Mouse (Mus musculus): Measurements from ENCODE around the gene Mcrip1. TPM values are rescaled to one million over a fixed set of nuclear protein-coding genes. Genes with fewer than 3 reads are reported as not detected.

Mcrip1 gene
- polyA plus RNA-seq (2012; rRNA removed) = 40.9 and 56.7 TPM in 2 replicates

DNA sequence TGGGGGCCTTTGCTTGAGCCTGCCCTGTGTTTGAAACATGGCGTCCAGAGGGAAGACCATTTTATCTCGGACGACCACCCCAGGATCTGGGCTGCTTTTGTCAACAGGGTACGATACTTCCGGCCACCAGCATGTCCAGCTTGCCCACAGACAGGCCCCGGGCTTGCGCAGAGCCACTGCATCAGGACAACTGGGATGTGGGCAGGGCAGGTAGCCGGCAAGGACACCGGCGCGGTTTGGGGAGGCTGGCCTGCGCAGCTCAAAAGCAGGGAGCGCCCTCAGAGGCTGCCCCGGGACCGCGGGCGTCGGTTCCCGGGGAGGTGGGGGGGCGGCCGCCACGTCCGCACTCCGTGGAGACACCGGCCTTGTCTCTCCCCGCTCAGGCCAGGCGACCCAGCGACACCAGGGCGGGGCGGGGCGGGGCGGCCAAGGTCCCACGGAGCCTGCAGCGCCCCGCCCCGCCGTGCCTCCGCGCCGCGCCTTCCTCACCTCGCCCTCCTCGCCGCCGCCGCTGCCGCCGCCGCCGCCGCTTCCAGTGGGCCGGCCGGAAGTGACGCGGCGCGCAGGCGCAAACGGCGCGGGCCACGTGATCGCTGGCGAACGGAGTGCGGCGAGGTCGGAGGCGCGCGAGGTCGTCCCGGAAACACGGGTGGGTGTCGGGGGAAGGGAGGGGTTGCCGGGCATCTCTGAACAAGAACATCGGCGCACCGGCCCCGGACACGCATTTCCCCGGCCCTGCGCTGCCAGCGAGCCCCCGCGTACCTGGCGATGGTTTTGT, at the start of gene Mcrip1:
Gene Mcrip1, minus strand, starts transcription at position 560 of the 778 bp plus-strand sequence.

GRCm38 (mm10) chr11:120598283-120598989, 48.9 kb upstream of the Mcrip1 start, which contains the start of the genes Alyref and Anapc11:
Gene Alyref (minus strand): TSS chr11:120598365.
Gene Anapc11 (plus strand): TSS chr11:120598421.

GRCm38 (mm10) chr11:120581490-120582267, 32.2 kb upstream of the Mcrip1 start, which contains the start of gene Arhgdia:
Gene Arhgdia (minus strand): TSS chr11:120581624.

DNA sequence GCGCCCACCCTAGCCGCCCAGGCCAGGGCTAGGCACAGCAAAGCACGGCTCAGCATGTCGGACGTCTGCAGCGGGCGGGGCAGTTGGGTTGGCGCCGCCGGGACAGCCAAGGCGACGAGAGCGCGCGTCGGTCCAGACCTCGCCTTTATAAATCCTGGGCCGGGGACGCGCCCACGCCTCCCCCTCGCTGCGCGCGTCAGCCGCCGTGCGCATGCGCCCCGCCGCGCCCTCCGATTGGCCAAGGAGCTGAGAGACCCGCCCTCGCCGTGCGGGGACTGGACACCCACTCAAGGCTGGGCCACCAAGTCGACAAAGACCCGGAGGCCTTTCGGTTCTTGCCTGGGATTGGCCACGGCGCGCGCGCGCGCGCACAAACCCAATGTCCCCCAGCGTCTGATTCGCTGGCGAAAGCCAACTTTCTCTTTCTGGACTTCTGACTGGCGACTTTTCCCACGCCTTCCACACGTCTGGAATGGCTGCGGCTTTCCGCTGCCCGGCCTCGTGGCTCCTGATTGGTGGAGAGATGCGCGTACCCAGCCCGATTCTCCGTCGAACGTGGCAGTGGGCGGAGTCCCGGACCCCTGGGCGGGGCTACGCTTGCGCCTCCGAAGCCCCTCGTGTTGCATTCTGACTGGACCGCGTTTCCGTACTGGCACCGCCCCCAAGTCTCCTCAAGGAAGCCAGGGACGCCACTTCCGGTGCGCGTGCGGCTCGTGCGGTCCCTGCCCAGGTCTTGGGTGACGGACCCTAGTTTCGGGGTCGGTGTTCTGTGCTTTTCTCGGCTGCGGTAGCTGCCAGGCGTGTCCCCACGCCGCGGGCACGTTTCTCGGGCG, 23.4 kb upstream of the Mcrip1 start, which contains the start of gene P4hb:
Gene P4hb, minus strand, starts transcription at position 502 of the 833 bp plus-strand sequence.

DNA sequence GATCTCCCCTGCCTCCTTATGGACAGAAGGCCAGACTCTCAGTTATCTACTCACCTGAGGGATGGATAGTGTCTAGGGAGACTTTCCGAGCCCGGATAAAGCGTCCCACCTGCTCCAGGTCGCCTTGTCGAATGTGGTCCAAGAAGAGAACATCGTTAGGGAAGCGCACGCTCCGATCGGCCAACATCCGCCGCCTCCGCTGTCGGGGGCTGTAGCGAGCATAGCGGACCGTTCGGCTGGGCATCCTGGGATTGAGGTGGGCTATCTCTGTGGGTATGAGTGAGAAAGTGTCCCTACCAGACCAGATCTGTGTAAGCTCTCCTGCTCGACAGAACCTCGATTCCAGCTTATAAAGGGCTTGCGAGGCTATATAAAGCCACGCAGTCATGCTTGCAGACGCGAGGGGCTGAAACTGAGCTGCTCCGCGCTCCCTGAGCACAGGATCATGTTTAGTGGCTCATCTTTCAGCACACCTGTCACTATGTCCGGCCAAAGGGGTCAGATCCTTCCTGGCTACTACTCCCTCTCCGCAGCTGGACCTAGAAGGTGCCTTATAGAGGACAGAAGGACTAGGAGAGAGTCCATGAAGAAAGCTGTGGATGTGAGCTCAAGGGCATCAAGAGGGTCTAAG, 1.4 kb upstream of the Mcrip1 start, which contains the start of gene Ppp1r27:
Gene Ppp1r27, minus strand, starts transcription at position 323 of the 631 bp plus-strand sequence.

DNA sequence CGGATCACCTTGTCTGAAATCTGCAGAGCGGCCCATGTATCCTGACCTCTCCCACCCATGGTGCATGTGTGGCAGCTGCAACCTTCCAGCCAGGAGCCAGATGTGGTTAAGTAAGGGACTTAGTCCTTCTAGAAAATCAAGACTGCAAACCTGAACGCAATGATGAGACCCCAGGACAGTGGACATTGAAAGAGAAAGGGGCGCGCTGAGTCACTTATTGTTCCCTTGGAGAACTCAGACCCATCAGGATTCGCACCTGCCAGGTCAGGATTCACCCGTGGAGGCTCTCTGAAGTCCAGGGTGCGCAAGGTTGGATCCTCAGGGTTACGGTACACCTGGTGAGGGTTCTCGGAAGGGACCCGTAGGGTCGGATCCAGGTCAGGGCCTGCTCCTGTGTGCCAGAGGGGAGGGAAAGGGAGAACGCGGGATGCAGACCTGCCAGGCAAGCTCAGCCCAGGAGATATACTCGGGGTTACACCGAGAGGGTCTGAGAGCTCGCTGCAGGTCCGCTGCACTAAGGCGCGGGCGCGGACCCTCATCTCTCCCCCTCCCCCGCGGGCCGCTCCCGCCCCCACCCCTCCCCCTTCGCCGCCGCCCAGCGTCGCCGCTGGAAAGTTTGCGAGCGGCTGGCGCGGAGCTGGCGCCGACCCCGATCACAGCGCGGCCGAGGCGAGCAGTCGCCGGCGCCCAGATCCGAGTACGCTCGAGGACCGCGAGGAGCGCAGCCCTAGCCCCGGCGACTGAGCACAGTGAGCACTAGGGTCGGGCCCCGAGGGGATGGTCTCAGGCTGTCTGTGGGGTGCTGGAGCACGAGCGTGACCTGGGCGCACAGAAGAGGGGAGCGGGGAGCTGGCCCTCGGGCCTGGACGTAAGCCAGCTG, 19.2 kb downstream of the Mcrip1 start, which contains the start of gene Gcgr:
Gene Gcgr, plus strand, starts transcription at position 615 of the 880 bp plus-strand sequence.

Other genes starting within 250 kb of the Mcrip1 start
- gene Actg1, start 201.2 kb downstream of the Mcrip1 start, polyA plus RNA-seq (2012; rRNA removed) = 1,088 and 1,192 TPM in 2 replicates
- 0.05 and 0.09 TPM in 2 replicates for gene Fscn2, start 188.2 kb downstream of the Mcrip1 start, polyA plus RNA-seq (2012; rRNA removed)
- gene Faap100, start 171.0 kb downstream of the Mcrip1 start, polyA plus RNA-seq (2012; rRNA removed) = 31.6 and 51.6 TPM in 2 replicates
- 28.8 and 32.2 TPM in 2 replicates for gene Nploc4, start 112.0 kb downstream of the Mcrip1 start, polyA plus RNA-seq (2012; rRNA removed)
- gene Tspan10, start 107.1 kb downstream of the Mcrip1 start, polyA plus RNA-seq (2012; rRNA removed) = not detected in 2 replicates
- 0.18 and 0.35 TPM in 2 replicates for gene Pde6g, start 96.2 kb downstream of the Mcrip1 start, polyA plus RNA-seq (2012; rRNA removed)
- 15.7 and 34.1 TPM in 2 replicates for gene Oxld1, start 91.7 kb downstream of the Mcrip1 start, polyA plus RNA-seq (2012; rRNA removed)
- gene Ccdc137, start 91.6 kb downstream of the Mcrip1 start, polyA plus RNA-seq (2012; rRNA removed) = 3.0 and 4.9 TPM in 2 replicates
- 7.5 and 11.8 TPM in 2 replicates for gene Arl16, start 82.1 kb downstream of the Mcrip1 start, polyA plus RNA-seq (2012; rRNA removed)
- 83.7 and 108 TPM in 2 replicates for gene Mrpl12, start 65.1 kb downstream of the Mcrip1 start, polyA plus RNA-seq (2012; rRNA removed)
- 158 and 235 TPM in 2 replicates for gene Slc25a10, start 57.9 kb downstream of the Mcrip1 start, polyA plus RNA-seq (2012; rRNA removed)
- gene Gcgr, start 19.0 kb downstream of the Mcrip1 start, polyA plus RNA-seq (2012; rRNA removed) = 0.55 and 0.69 TPM in 2 replicates
- 1.6 and 1.8 TPM in 2 replicates for gene Ppp1r27, start 1.4 kb upstream of the Mcrip1 start, polyA plus RNA-seq (2012; rRNA removed)
- gene P4hb, start 23.5 kb upstream of the Mcrip1 start, polyA plus RNA-seq (2012; rRNA removed) = 153 and 166 TPM in 2 replicates
- 426 and 509 TPM in 2 replicates for gene Arhgdia, start 31.9 kb upstream of the Mcrip1 start, polyA plus RNA-seq (2012; rRNA removed)
- 5.8 and 8.6 TPM in 2 replicates for gene Alyref, start 48.6 kb upstream of the Mcrip1 start, polyA plus RNA-seq (2012; rRNA removed)
- gene Anapc11, start 48.7 kb upstream of the Mcrip1 start, polyA plus RNA-seq (2012; rRNA removed) = 72.4 and 94.8 TPM in 2 replicates
- gene Npb, start 58.8 kb upstream of the Mcrip1 start, polyA plus RNA-seq (2012; rRNA removed) = 58.0 and 94.3 TPM in 2 replicates
- gene Pcyt2, start 68.2 kb upstream of the Mcrip1 start, polyA plus RNA-seq (2012; rRNA removed) = 138 and 161 TPM in 2 replicates
- 51.2 and 54.2 TPM in 2 replicates for gene Sirt7, start 75.5 kb upstream of the Mcrip1 start, polyA plus RNA-seq (2012; rRNA removed)
- gene Mafg, start 83.9 kb upstream of the Mcrip1 start, polyA plus RNA-seq (2012; rRNA removed) = 21.0 and 21.3 TPM in 2 replicates
- 29.3 and 57.1 TPM in 2 replicates for gene Pycr1, start 94.0 kb upstream of the Mcrip1 start, polyA plus RNA-seq (2012; rRNA removed)
- 0.97 and 1.2 TPM in 2 replicates for gene Myadml2, start 98.4 kb upstream of the Mcrip1 start, polyA plus RNA-seq (2012; rRNA removed)
- 1.1 and 1.4 TPM in 2 replicates for gene Notum, start 111.4 kb upstream of the Mcrip1 start, polyA plus RNA-seq (2012; rRNA removed)
- gene Aspscr1, start 123.2 kb upstream of the Mcrip1 start, polyA plus RNA-seq (2012; rRNA removed) = 70.2 and 73.5 TPM in 2 replicates
- gene Cenpx, start 164.0 kb upstream of the Mcrip1 start, polyA plus RNA-seq (2012; rRNA removed) = 41.1 and 48.0 TPM in 2 replicates
- 13.7 and 15.6 TPM in 2 replicates for gene Lrrc45, start 164.2 kb upstream of the Mcrip1 start, polyA plus RNA-seq (2012; rRNA removed)
- 7.0 and 10.6 TPM in 2 replicates for gene Rac3, start 171.7 kb upstream of the Mcrip1 start, polyA plus RNA-seq (2012; rRNA removed)
- gene Dcxr, start 177.6 kb upstream of the Mcrip1 start, polyA plus RNA-seq (2012; rRNA removed) = 54.6 and 59.7 TPM in 2 replicates
- gene Cbr2, start 182.4 kb upstream of the Mcrip1 start, polyA plus RNA-seq (2012; rRNA removed) = 69.9 and 82.3 TPM in 2 replicates
- 0.87 and 18.1 TPM in 2 replicates for gene Hmga1b, start 213.1 kb upstream of the Mcrip1 start, polyA plus RNA-seq (2012; rRNA removed)
- gene Rfng, start 234.5 kb upstream of the Mcrip1 start, polyA plus RNA-seq (2012; rRNA removed) = 36.8 and 56.8 TPM in 2 replicates
- gene Gps1, start 234.5 kb upstream of the Mcrip1 start, polyA plus RNA-seq (2012; rRNA removed) = 65.1 and 81.6 TPM in 2 replicates
- 16.7 and 20.0 TPM in 2 replicates for gene Dus1l, start 246.7 kb upstream of the Mcrip1 start, polyA plus RNA-seq (2012; rRNA removed)